Mouse (Mus musculus) CH12.LX (cell line): ENCODE measurements around the gene Snx10.

Source experiments
- CHD2 ChIP-seq: IDR thresholded peaks from 2 replicates; pipeline ENCODE4 v1.6.1; 2011; ENCODE audit warnings: low read length, improper control_type of control experiment
- CTCF ChIP-seq, 2 experiments: IDR thresholded peaks in 1 of 2; conservative IDR thresholded peaks in 1 of 2; 2 replicates each; pipeline ENCODE4 v1.5.1; 2011 to 2012; ENCODE audit warnings: low read depth in 2 of 2, low read length in 2 of 2, improper control_type of control experiment in 1 of 2, inconsistent platforms in 1 of 2, mild to moderate bottlenecking in 1 of 2, moderate library complexity in 1 of 2
- E2F4 ChIP-seq: IDR thresholded peaks from 2 replicates; pipeline ENCODE4 v1.6.1; 2011; ENCODE audit warnings: low read depth, low read length, improper control_type of control experiment; ENCODE audit not compliant: insufficient replicate concordance
- EP300 ChIP-seq: IDR thresholded peaks from 2 replicates; pipeline ENCODE4 v1.6.1; 2011; ENCODE audit warnings: low read length, improper control_type of control experiment
- HCFC1 ChIP-seq: IDR thresholded peaks from 2 replicates; pipeline ENCODE4 v1.6.1; 2012; ENCODE audit warnings: low read depth, mild to moderate bottlenecking, inconsistent platforms, low read length, improper control_type of control experiment
- SMC3 ChIP-seq: IDR thresholded peaks from 2 replicates; pipeline ENCODE4 v1.6.1; 2011; ENCODE audit warnings: low read depth, low read length, improper control_type of control experiment

DNA sequence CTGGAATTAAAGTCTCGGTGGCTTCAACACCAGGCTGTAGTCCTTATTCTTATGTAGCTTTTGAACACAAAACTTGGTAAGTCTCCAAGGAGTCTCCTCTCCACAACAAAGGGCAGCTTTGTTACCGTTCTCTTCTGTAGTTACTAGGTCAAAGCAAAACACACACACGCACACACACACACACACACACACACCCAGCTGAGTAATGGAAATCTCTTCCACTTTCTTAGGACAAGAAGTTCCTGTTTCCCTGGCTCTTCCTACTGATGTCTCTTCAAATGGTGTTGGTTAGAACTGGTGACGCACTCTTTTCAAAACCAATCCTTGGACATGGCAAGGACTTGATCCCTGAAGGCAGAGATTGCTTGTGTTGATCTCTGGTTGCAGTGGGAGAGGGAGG is 87.9 kb downstream of the Snx10 start:
- TF ChIP-seq SMC3 (no peak), CTCF (conservative IDR thresholded peaks at IDR 0.05 in 1 of 2, IDR thresholded peaks at IDR 0.05 in 1 of 2; ENCODE audit: low read depth in 2 of 2, low read length in 2 of 2) (no peak), CHD2 (no peak), HCFC1 (no peak), E2F4 (no peak), EP300 (no peak)
